Mouse (Mus musculus) forebrain, embryonic 12.5 days (tissue): ENCODE measurements at regions not wholly inside any gene's neighbourhood (a gene's known extent, or its start where the extent isn't known, plus 50 kb on each side); places are given as distances from the start of the nearest gene placed in this dataset.

ENCODE experiments used
- ATAC-seq: fragments of 200-750 bp; cut with Nextera tagmentation; 2 replicates; pipeline ENCODE4 v1.8.0; 2017; ENCODE audit warnings: moderate TSS enrichment; ENCODE audit not compliant: low FRiP score
- H3K27ac ChIP-seq: fragments of 300-500 bp; sonication (generic); 2 replicates; pipeline ENCODE4 v1.5.1; 2016; ENCODE audit warnings: mild to moderate bottlenecking
- H3K27me3 ChIP-seq: fragments of 300-500 bp; sonication (generic); 2 replicates; pipeline ENCODE4 v1.6.1; 2016; ENCODE audit warnings: mild to moderate bottlenecking
- H3K36me3 ChIP-seq: fragments of 300-500 bp; sonication (generic); replicated peaks from 2 replicates; pipeline ENCODE4 v1.6.1; 2016; ENCODE audit warnings: mild to moderate bottlenecking
- H3K4me1 ChIP-seq: fragments of 300-500 bp; sonication (generic); 2 replicates; pipeline ENCODE4 v1.6.1; 2016
- H3K4me2 ChIP-seq: fragments of 300-500 bp; sonication (generic); 2 replicates; pipeline ENCODE4 v1.6.1; 2016; ENCODE audit warnings: mild to moderate bottlenecking, moderate library complexity
- H3K4me3 ChIP-seq: fragments of 300-500 bp; sonication (generic); replicated peaks from 2 replicates; pipeline ENCODE4 v1.5.1; 2016; ENCODE audit warnings: mild to moderate bottlenecking
- H3K9ac ChIP-seq: fragments of 300-500 bp; sonication (generic); 2 replicates; pipeline ENCODE4 v1.6.1; 2016; ENCODE audit warnings: mild to moderate bottlenecking
- H3K9me3 ChIP-seq: fragments of 300-500 bp; sonication (generic); 2 replicates; pipeline ENCODE4 v1.6.1; 2016
- WGBS: fragments of 180-500 bp; shearing (Covaris S2); methylation state at CpG from one replicate; pipeline ENCODE4 v1.1.7; 2016; 5-methylcytosine and 5-hydroxymethylcytosine counted together

DNA sequence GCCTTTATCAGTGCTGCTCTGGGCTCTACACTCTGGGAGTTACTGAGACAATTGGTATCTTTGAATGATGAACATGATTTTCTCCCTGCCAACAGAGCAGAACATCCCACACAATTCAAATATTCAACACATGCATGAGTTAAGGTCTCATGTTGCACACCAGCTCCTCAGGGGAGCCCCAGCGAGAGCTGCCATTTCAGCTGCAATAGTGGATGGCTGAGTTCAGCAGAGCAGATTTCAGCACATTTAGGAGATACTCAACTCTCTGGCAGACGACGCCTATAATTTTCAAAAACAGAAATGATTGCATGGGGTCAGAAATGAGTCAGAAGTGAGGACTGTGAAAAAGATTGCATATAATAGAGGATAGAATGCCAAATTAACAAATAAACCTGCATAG, 105.6 kb upstream of the Tyw5 start:
- Histone ChIP-seq H3K36me3 (no peaks in the 10 kb centered on the region), H3K27ac (no peak overlapping the region), H3K9ac (no peak overlapping the region), H3K4me2 (no peak overlapping the region), H3K9me3 (no peaks in the 10 kb centered on the region), H3K4me1 (no peaks in the 10 kb centered on the region), H3K4me3 (no peak overlapping the region), H3K27me3 (no peaks in the 10 kb centered on the region)
- ATAC-seq: no peak
- WGBS: 85% methylated on average over 3 of the region's 3 CpGs

DNA sequence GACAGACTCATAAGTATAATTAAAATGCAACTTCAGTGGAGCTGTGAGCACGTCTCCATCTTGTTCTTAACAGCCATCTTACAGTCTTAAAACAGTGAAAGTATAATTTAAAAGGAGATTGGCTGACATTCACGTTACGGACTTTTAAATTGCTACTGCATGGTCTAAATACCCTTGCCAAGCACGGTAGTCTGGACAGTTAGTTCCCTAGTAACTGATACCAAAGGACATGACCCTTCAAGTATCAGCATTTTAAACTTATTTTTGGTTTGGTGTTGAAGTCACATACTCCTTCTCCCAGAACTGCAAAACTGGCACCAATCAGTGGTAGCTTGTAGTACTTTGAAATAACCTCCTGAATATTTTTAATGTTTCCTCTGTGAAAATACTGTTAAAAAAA, 119.1 kb upstream of the Tyw5 start:
- no peak overlapping the region for H3K9ac ChIP-seq
- H3K36me3 ChIP-seq: no peaks in the 10 kb centered on the region
- 85% methylated on average over 4 of the region's 4 CpGs for WGBS
- H3K4me3 ChIP-seq: no peak overlapping the region
- no peaks in the 10 kb centered on the region for H3K9me3 ChIP-seq
- H3K27me3 ChIP-seq: no peaks in the 10 kb centered on the region
- H3K4me1 ChIP-seq: peaks cover 9% of the 10 kb centered on the region; the same call in 1 of the 2 replicates
- no peak for ATAC-seq
- no peak overlapping the region for H3K27ac ChIP-seq
- no peak overlapping the region for H3K4me2 ChIP-seq

GRCm38 (mm10) chr1:57528703-57529102, 121.8 kb upstream of the Tyw5 start:
- Histone ChIP-seq H3K9me3 (no peaks in the 10 kb centered on the region), H3K4me1 (peaks cover 9% of the 10 kb centered on the region; the same call in 1 of the 2 replicates), H3K36me3 (no peaks in the 10 kb centered on the region), H3K27ac (no peak overlapping the region), H3K4me3 (no peak overlapping the region), H3K4me2 (no peak overlapping the region), H3K9ac (no peak overlapping the region), H3K27me3 (no peaks in the 10 kb centered on the region)
- no peak; the same call in 1 of the 2 replicates for ATAC-seq
- 5% methylated on average over 3 of the region's 3 CpGs for WGBS

GRCm38 (mm10) chr1:57529320-57529719, 122.4 kb upstream of the Tyw5 start:
- 0 out of 2 replicates have a peak overlapping the region, but pooled peaks have one; percentile 13 for H3K27ac ChIP-seq
- H3K4me3 ChIP-seq: no peak overlapping the region
- H3K9me3 ChIP-seq: no peaks in the 10 kb centered on the region
- ATAC-seq: no peak
- no peak overlapping the region for H3K9ac ChIP-seq
- no peak overlapping the region for H3K4me2 ChIP-seq
- H3K27me3 ChIP-seq: no peaks in the 10 kb centered on the region
- H3K4me1 ChIP-seq: peaks cover 9% of the 10 kb centered on the region; the same call in 1 of the 2 replicates
- WGBS: 71% methylated on average over 2 of the region's 2 CpGs
- H3K36me3 ChIP-seq: no peaks in the 10 kb centered on the region

- no peaks in the 10 kb centered on the region for H3K36me3 ChIP-seq
- H3K27me3 ChIP-seq: no peaks in the 10 kb centered on the region
- no peak for ATAC-seq
- no peak overlapping the region for H3K9ac ChIP-seq
- H3K4me1 ChIP-seq: 0 out of 2 replicates have a peak, but pooled peaks cover 3% of the 10 kb centered on the region
- H3K9me3 ChIP-seq: no peaks in the 10 kb centered on the region
- no peak overlapping the region for H3K27ac ChIP-seq
- no peak overlapping the region for H3K4me2 ChIP-seq
- H3K4me3 ChIP-seq: no peak overlapping the region
- WGBS: 75% methylated on average over 5 of the region's 5 CpGs
These were observed 130.5 kb upstream of the Tyw5 start for GRCm38 (mm10) chr1:57537369-57537768.

DNA sequence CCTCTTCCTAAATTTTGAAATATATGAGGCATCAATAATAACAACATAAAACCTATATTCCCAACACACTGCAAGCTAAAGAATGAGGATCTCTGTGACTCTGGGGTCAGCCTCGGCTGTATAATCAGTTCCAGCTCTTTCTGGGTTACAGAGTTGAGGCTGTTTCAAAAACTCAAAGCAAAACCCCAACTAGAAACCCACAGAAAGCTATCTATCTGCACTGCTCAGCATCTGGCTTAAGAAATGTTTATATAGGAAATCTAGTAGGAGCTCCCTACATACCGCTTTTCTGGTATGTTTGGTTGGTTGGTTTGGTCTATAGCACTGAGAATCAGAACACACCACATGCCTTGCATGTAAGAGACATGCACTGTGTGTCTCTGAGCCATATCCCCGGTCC, 137.8 kb upstream of the Tyw5 start:
- WGBS: 79% methylated on average over 3 of the region's 3 CpGs
- Histone ChIP-seq H3K27ac (no peak overlapping the region), H3K4me2 (no peak overlapping the region), H3K4me3 (no peak overlapping the region), H3K9ac (no peak overlapping the region), H3K9me3 (no peaks in the 10 kb centered on the region), H3K4me1 (peaks cover 8% of the 10 kb centered on the region; the same call in 1 of the 2 replicates), H3K27me3 (no peaks in the 10 kb centered on the region), H3K36me3 (no peaks in the 10 kb centered on the region)
- no peak for ATAC-seq

- Histone ChIP-seq H3K9me3 (no peaks in the 10 kb centered on the region), H3K27me3 (no peaks in the 10 kb centered on the region), H3K9ac (no peak overlapping the region), H3K4me2 (no peak overlapping the region), H3K4me1 (peaks cover 8% of the 10 kb centered on the region; the same call in 1 of the 2 replicates), H3K27ac (no peak overlapping the region), H3K4me3 (no peak overlapping the region), H3K36me3 (no peaks in the 10 kb centered on the region)
- no peak for ATAC-seq
- 65% methylated on average over 14 of the region's 14 CpGs for WGBS
These were observed 139.1 kb upstream of the Tyw5 start for GRCm38 (mm10) chr1:57545792-57546685.

GRCm38 (mm10) chr1:57561517-57561916, 154.6 kb upstream of the Tyw5 start:
- H3K9me3 ChIP-seq: no peaks in the 10 kb centered on the region
- no peaks in the 10 kb centered on the region for H3K27me3 ChIP-seq
- no peaks in the 10 kb centered on the region for H3K36me3 ChIP-seq
- ATAC-seq: no peak
- no peak overlapping the region for H3K4me2 ChIP-seq
- no peak overlapping the region for H3K4me3 ChIP-seq
- no peak overlapping the region for H3K27ac ChIP-seq
- no peaks in the 10 kb centered on the region for H3K4me1 ChIP-seq
- WGBS: 84% methylated on average over 2 of the region's 2 CpGs
- no peak overlapping the region for H3K9ac ChIP-seq

- ATAC-seq: no peak
- 54% methylated on average over 5 of the region's 5 CpGs for WGBS
- H3K4me3 ChIP-seq: no peak overlapping the region
These were observed 157.8 kb upstream of the Tyw5 start for GRCm38 (mm10) chr1:57564676-57565075.

DNA sequence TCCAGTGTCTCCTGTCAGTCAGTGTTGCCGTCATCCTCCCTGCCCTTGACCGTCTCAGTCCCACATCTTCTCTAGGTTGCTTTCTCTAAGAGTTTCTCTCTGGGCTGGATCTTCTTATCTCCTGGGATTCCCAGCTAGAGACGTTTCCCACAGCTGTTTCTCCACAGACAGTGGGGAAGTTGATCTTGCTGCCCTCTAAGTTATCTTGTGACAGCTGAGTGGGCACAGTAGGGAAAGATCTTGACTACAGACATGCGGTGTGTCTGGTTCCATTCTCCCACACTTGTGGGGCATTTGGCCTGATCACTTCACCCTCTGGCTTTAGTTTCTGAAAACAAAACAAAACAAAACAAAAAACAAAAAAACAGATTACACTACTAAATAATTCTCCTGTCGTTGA, 165.2 kb upstream of the Tyw5 start:
- no peaks in the 10 kb centered on the region for H3K4me1 ChIP-seq
- H3K9me3 ChIP-seq: peaks cover 9% of the 10 kb centered on the region; the same call in 1 of the 2 replicates
- H3K4me3 ChIP-seq: no peak overlapping the region
- no peak for ATAC-seq
- H3K36me3 ChIP-seq: no peaks in the 10 kb centered on the region
- H3K9ac ChIP-seq: no peak overlapping the region
- no peak overlapping the region for H3K27ac ChIP-seq
- WGBS: 84% methylated on average over 5 of the region's 5 CpGs
- no peak overlapping the region for H3K4me2 ChIP-seq
- no peaks in the 10 kb centered on the region for H3K27me3 ChIP-seq

More at GRCm38 (mm10) chr1:57564676-57565075, 157.8 kb upstream of the Tyw5 start:
- no peaks in the 10 kb centered on the region for H3K4me1 ChIP-seq
- H3K36me3 ChIP-seq: no peaks in the 10 kb centered on the region
- no peak overlapping the region for H3K27ac ChIP-seq
- H3K27me3 ChIP-seq: no peaks in the 10 kb centered on the region
- no peak overlapping the region for H3K4me2 ChIP-seq
- H3K9me3 ChIP-seq: 0 out of 2 replicates have a peak, but pooled peaks cover 6% of the 10 kb centered on the region
- H3K9ac ChIP-seq: no peak overlapping the region

GRCm38 (mm10) chr1:57573829-57574228, 166.9 kb upstream of the Tyw5 start:
- no peak overlapping the region for H3K4me2 ChIP-seq

GRCm38 (mm10) chr1:57574530-57574929, 167.6 kb upstream of the Tyw5 start:
- Histone ChIP-seq H3K27ac (no peak overlapping the region), H3K36me3 (no peaks in the 10 kb centered on the region), H3K9me3 (peaks cover 2% of the 10 kb centered on the region; the same call in 1 of the 2 replicates), H3K9ac (no peak overlapping the region), H3K4me1 (no peaks in the 10 kb centered on the region), H3K4me3 (no peak overlapping the region), H3K27me3 (no peaks in the 10 kb centered on the region), H3K4me2 (no peak overlapping the region)
- no peak for ATAC-seq
- WGBS: 97% methylated on average over 6 of the region's 6 CpGs

More at GRCm38 (mm10) chr1:57573829-57574228, 166.9 kb upstream of the Tyw5 start:
- H3K27me3 ChIP-seq: no peaks in the 10 kb centered on the region
- H3K9me3 ChIP-seq: peaks cover 2% of the 10 kb centered on the region; the same call in 1 of the 2 replicates
- H3K4me1 ChIP-seq: no peaks in the 10 kb centered on the region
- no peak overlapping the region for H3K4me3 ChIP-seq
- no peak for ATAC-seq
- H3K36me3 ChIP-seq: no peaks in the 10 kb centered on the region
- no peak overlapping the region for H3K27ac ChIP-seq
- 63% methylated on average over 6 of the region's 6 CpGs for WGBS
- H3K9ac ChIP-seq: no peak overlapping the region
